Mouse (Mus musculus) limb, embryonic 12.5 days (tissue): Measurements from ENCODE around the gene Lexm. TPM values are rescaled to one million over a fixed set of nuclear protein-coding genes. Genes with fewer than 3 reads are reported as not detected.

ENCODE experiments used
- ATAC-seq: fragments of 200-750 bp; cut with Nextera tagmentation; 2 replicates; pipeline ENCODE4 v1.8.0; 2017; ENCODE audit warnings: low read depth, moderate TSS enrichment; ENCODE audit not compliant: insufficient number of reproducible peaks, insufficient read depth, low FRiP score, low TSS enrichment
- H3K27ac ChIP-seq: fragments of 300-500 bp; sonication (generic); 2 replicates; pipeline ENCODE4 v1.5.1; 2016; ENCODE audit warnings: mild to moderate bottlenecking, moderate library complexity
- H3K27me3 ChIP-seq: fragments of 300-500 bp; sonication (generic); 2 replicates; pipeline ENCODE4 v1.6.1; 2016; ENCODE audit warnings: mild to moderate bottlenecking, moderate library complexity
- H3K36me3 ChIP-seq: fragments of 300-500 bp; sonication (generic); 2 replicates; pipeline ENCODE4 v1.6.1; 2016; ENCODE audit warnings: mild to moderate bottlenecking, moderate library complexity
- H3K4me1 ChIP-seq: fragments of 300-500 bp; sonication (generic); replicated peaks from 2 replicates; pipeline ENCODE4 v1.6.1; 2016
- H3K4me2 ChIP-seq: fragments of 300-500 bp; sonication (generic); 2 replicates; pipeline ENCODE4 v1.6.1; 2016; ENCODE audit warnings: mild to moderate bottlenecking, moderate library complexity
- H3K4me3 ChIP-seq: fragments of 300-500 bp; sonication (generic); replicated peaks from 2 replicates; pipeline ENCODE4 v1.5.1; 2016; ENCODE audit warnings: mild to moderate bottlenecking
- H3K9ac ChIP-seq: fragments of 300-500 bp; sonication (generic); replicated peaks from 2 replicates; pipeline ENCODE4 v1.6.1; 2016; ENCODE audit warnings: mild to moderate bottlenecking, moderate library complexity
- H3K9me3 ChIP-seq: fragments of 300-500 bp; sonication (generic); 2 replicates; pipeline ENCODE4 v1.6.1; 2016; ENCODE audit warnings: mild to moderate bottlenecking, moderate library complexity
- WGBS: fragments of 180-500 bp; shearing (Covaris S2); methylation state at CpG from one replicate; pipeline ENCODE4 v1.1.7; 2016; 5-methylcytosine and 5-hydroxymethylcytosine counted together
- polyA plus RNA-seq: library from polyadenylated mRNA; unstranded; fragments of >200 nt; fragmentation: Nextera tagmentation; extraction: Ambion mirVana; gene quantifications from 2 replicates; pipeline ENCODE4 v1.2.1, GENCODE M21; 2016

Lexm gene
- polyA plus RNA-seq, 1 experiment from 2014 or later: 0.24 TPM

DNA sequence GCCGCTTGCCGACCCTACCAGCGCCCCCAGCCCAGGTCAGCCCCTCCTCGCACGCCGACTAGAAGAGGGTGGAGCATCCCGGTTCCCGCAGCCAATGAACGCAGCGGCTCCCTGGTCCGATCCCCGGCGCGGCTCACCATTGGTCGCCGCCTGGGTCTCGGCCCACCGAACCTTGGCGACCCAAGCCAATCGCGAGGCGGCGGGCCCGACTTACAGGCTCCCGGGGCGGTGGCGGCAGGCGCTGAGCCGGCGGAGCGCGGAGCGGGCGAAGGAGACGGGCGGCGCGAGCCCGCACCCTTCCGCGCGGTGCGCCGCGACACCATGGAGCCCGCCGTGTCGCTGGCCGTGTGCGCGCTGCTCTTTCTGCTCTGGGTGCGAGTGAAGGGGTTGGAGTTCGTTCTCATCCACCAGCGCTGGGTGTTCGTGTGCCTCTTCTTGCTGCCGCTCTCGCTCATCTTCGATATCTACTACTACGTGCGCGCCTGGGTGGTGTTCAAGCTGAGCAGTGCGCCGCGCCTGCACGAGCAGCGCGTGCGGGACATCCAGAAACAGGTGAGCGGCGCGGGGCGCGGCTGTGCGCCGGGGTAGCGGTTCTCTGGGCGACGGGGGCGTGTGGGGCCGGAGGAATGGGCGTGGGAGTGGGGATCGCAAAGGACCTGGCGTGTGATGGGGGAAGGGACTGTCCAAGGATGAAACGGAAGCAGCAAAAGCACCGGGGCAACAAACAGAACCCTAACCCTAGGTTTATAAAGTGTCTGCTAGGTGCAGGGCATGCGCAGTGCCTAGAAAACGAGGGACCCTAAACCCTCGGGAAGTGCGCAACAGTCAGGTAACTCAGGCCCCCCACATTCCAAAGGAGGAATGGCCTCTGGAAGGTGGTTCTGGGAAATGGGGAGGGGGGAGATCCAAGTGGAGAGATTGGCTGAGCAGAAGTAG, 55.9 kb downstream of the Lexm start, which contains the start of gene Dhcr24:
Gene Dhcr24 (plus strand): TSS at position 193 of the 936 bp plus-strand sequence.
- no peaks in the 10 kb centered on the region for H3K9me3 ChIP-seq
- peaks cover 29% of the 10 kb centered on the region for H3K36me3 ChIP-seq
- peak within 1 kb of the TSS; percentile 90 for H3K27ac ChIP-seq
- no peaks in the 10 kb centered on the region for H3K27me3 ChIP-seq
- under 1% methylated on average over 77 of the region's 89 CpGs for WGBS
- peaks cover 32% of the 10 kb centered on the region for H3K4me1 ChIP-seq
- peak within 1 kb of the TSS; percentile 73 for H3K9ac ChIP-seq
- peak within 1 kb of the TSS; percentile 91 for H3K4me2 ChIP-seq
- H3K4me3 ChIP-seq: peak within 1 kb of the TSS; percentile 93
- ATAC-seq: peak; percentile 96

DNA sequence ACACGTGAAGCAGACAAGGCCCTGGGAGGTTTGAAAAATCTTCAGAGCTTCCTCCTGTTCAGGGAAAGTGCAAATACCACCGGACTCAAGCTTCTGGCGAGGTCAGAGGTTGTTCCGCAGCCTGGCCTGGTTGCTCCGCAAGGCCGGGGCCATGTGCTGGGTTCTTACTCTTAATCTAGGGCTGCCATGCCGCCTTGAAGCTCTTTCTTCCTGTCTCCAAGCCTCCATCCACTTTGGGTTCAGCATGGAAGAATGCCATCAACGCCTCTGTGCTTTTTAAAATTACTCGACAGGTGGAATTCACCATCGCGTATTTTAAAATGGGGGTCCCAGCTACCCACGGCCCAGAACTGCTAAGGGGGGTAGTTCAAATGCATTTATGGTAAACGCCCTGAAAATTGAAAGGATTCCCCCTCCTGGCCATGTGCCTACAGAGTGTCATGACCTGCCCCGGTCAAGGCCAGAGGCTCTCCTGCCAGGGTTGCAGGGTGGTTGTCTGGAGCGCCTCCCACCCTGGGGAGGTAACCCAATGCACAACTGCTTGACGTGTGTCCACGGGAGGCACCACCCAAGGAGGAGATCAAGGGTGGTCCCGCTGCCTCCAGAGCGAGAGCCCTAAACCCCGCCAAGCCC, 56.7 kb downstream of the Lexm start:
- peaks cover 22% of the 10 kb centered on the region for H3K36me3 ChIP-seq
- 1% methylated on average over 20 of the region's 20 CpGs for WGBS
- peak overlapping the region; percentile 93 for H3K4me3 ChIP-seq
- H3K27me3 ChIP-seq: no peaks in the 10 kb centered on the region
- peaks cover 32% of the 10 kb centered on the region for H3K4me1 ChIP-seq
- H3K9ac ChIP-seq: 0 out of 2 replicates have a peak overlapping the region, but pooled peaks have one; percentile 45
- peak overlapping the region; percentile 91 for H3K4me2 ChIP-seq
- H3K27ac ChIP-seq: 0 out of 2 replicates have a peak overlapping the region, but pooled peaks have one; percentile 64
- H3K9me3 ChIP-seq: no peaks in the 10 kb centered on the region
- ATAC-seq: peak; percentile 63; the same call in 1 of the 2 replicates

DNA sequence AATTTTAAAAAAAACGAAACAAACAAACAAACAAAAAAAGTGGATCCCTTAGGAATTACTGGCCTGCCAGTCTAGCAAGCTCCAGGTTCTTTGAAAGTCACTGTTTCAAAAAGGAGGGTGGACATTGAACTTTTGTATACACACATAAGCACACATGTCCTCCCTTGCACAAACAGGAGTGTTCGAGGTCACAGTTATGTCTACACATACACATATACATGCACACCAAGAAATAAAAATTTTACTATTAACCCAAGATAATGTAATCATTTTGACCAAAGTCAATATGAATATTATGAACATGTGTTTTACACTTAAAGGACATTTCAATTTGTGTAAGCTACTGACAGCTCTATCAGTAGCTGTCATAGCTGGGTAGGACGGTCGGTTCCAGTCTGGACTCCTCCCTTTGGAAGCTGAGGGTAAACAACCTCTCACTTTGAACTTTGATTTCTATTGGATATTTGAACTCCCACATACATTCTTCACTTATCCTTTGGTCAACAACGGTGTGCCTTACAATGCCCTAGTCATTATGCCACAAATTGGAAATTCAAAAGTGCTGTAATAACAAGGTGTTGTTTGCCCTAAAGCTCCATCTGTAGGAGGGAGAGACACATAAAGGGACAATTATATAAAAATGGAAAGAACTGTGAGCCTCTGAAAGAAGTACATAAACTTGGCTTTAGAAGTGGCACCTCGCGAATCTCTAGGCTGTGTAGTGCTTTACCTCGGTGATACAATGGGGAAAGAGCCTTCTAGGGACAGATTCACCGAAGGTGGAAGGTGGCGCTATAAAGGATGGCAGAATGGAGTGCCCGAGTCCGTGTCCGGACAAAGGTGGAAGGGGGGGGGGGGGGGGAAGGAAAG, 57.5 kb downstream of the Lexm start:
- peaks cover 32% of the 10 kb centered on the region for H3K4me1 ChIP-seq
- H3K27ac ChIP-seq: no peak overlapping the region
- peaks cover 14% of the 10 kb centered on the region for H3K36me3 ChIP-seq
- ATAC-seq: no peak
- no peaks in the 10 kb centered on the region for H3K27me3 ChIP-seq
- H3K9ac ChIP-seq: no peak overlapping the region
- H3K9me3 ChIP-seq: no peaks in the 10 kb centered on the region
- peak overlapping the region; percentile 93 for H3K4me3 ChIP-seq
- WGBS: 31% methylated on average over 13 of the region's 13 CpGs
- peak overlapping the region; percentile 91 for H3K4me2 ChIP-seq

DNA sequence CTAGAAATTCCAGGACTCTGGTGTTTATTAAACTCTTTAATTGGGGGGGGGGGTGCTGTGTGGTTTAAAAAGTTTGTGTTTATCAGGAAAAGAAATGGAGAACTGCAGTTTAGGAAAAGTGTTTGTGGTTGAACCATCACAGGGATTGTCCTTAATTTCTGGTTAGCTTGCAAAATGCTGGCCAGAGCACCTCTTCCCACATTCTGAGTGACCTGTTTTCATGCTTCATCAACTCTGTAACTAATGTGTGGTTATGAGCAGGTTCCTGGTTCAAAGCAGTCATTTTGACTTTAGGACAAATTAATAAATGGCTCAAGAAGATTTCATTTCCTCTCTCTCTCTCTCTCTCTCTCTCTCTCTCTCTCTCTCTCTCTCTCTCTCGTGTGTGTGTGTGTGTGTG, 59.1 kb downstream of the Lexm start:
- Histone ChIP-seq H3K27ac (no peak overlapping the region), H3K9ac (no peak overlapping the region), H3K4me3 (no peak overlapping the region), H3K4me1 (peaks cover 21% of the 10 kb centered on the region), H3K4me2 (no peak overlapping the region), H3K27me3 (no peaks in the 10 kb centered on the region), H3K9me3 (no peaks in the 10 kb centered on the region; the same call in 1 of the 2 replicates), H3K36me3 (no peaks in the 10 kb centered on the region)
- no CpG with 5 or more reads among the region's 1 CpGs for WGBS
- no peak for ATAC-seq

DNA sequence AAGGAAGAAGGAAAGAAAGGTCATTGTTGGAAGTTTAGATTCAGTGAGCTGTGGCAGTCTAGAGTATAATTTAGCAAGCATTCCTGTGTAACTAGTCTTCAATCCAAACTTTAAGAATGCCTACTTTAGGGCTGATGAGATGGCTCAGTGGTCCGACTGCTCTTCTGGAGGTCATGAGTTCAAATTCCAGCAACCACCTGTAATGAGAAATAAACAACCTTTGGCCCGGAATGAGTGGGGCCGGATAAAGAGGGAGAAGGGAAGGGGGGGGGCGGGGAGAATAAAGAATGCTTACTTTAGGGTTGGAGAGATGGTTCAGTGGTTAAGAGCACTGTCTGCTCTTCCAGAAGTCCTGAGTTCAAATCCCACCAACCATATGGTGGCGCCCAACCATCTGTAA, 59.8 kb downstream of the Lexm start:
- no peak overlapping the region for H3K27ac ChIP-seq
- H3K4me3 ChIP-seq: no peak overlapping the region
- H3K36me3 ChIP-seq: no peaks in the 10 kb centered on the region
- no peaks in the 10 kb centered on the region for H3K27me3 ChIP-seq
- peaks cover 14% of the 10 kb centered on the region for H3K4me1 ChIP-seq
- H3K4me2 ChIP-seq: no peak overlapping the region
- H3K9me3 ChIP-seq: no peaks in the 10 kb centered on the region; the same call in 1 of the 2 replicates
- WGBS: 70% methylated on average over 5 of the region's 5 CpGs
- no peak for ATAC-seq
- no peak overlapping the region for H3K9ac ChIP-seq

DNA sequence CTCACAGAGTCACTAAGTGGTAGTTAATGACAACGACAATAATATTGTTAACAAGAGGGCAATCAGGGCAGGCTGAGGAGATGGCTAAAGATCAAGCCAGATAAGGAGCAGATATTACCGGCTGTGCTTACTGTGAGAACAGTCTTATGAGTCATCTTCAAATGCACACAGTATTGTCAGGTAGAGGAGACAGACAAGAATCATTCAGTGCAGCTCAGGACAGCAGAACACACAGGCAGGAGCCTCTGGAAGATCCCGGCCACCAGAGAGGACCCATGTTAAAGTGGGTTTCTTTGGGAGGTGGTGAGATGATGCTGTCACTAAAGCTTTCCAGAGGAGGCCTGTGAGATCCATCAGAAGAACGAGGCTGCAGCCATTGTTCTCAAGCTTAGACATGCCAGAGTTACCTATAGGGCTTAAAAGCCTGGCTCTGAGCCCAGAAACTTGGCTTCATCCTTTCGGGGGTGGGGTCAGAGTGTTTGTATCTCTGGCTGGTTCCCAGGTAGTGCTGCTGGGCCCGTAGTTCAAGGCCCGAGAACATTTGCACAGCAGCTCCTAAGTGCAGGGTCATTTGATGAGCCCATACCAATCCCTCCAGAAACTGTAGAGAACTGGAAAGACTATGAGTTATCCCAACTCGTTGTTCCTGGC, 66.4 kb downstream of the Lexm start:
- Histone ChIP-seq H3K27ac (no peak overlapping the region), H3K4me1 (no peaks in the 10 kb centered on the region), H3K36me3 (no peaks in the 10 kb centered on the region), H3K9ac (no peak overlapping the region), H3K4me3 (no peak overlapping the region), H3K27me3 (no peaks in the 10 kb centered on the region), H3K9me3 (no peaks in the 10 kb centered on the region; the same call in 1 of the 2 replicates), H3K4me2 (no peak overlapping the region)
- 62% methylated on average over 8 of the region's 8 CpGs for WGBS
- peak; percentile 52; the same call in 1 of the 2 replicates for ATAC-seq

DNA sequence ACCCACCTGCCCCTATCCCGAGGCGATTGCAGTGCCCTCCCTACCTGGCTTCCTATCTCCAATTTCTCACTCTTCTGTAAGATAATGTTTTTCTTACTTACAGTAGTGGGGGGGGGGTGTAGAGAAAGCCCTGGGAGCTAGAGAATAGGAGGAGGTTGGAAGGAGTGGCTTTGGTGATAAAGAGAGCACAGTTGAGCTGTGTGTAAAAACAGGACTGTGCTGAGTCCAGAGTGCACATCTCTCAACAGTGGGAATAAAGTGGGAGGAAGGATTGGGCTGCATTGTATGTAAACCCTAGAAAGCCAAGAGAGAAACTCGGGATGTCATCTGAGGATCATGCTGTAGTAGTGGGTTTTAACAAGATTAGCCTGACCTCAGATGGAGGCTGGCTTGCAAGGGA, 68.9 kb downstream of the Lexm start:
- Histone ChIP-seq H3K4me3 (no peak overlapping the region), H3K36me3 (no peaks in the 10 kb centered on the region), H3K4me2 (no peak overlapping the region), H3K9me3 (no peaks in the 10 kb centered on the region; the same call in 1 of the 2 replicates), H3K27ac (no peak overlapping the region), H3K4me1 (no peaks in the 10 kb centered on the region), H3K9ac (no peak overlapping the region), H3K27me3 (no peaks in the 10 kb centered on the region)
- 85% methylated on average over 3 of the region's 3 CpGs for WGBS
- no peak for ATAC-seq

DNA sequence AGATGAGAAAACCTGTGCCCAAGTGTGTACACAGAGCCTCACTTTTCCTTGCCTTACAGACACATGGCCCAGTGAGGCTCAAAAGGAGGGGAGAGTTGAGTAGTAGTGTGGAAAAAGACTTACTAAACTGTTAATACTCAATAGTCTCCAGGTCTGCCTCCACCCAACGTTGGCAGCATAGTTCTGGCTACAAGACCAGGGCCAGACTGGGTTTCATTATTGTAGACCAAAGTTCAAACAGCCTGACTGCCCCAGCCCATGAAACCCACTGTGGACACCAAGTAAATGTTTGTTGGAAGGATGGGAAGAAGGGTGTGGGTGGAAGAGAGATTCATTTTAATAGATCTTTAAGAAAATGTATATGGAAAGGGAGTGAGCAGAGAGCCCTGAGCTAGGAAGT, 70.1 kb downstream of the Lexm start:
- no peak for ATAC-seq
- Histone ChIP-seq H3K4me2 (no peak overlapping the region), H3K9me3 (no peaks in the 10 kb centered on the region; the same call in 1 of the 2 replicates), H3K27me3 (no peaks in the 10 kb centered on the region), H3K9ac (no peak overlapping the region), H3K36me3 (no peaks in the 10 kb centered on the region), H3K27ac (no peak overlapping the region), H3K4me1 (no peaks in the 10 kb centered on the region), H3K4me3 (no peak overlapping the region)
- WGBS: 79% methylated on average over 1 of the region's 1 CpGs

DNA sequence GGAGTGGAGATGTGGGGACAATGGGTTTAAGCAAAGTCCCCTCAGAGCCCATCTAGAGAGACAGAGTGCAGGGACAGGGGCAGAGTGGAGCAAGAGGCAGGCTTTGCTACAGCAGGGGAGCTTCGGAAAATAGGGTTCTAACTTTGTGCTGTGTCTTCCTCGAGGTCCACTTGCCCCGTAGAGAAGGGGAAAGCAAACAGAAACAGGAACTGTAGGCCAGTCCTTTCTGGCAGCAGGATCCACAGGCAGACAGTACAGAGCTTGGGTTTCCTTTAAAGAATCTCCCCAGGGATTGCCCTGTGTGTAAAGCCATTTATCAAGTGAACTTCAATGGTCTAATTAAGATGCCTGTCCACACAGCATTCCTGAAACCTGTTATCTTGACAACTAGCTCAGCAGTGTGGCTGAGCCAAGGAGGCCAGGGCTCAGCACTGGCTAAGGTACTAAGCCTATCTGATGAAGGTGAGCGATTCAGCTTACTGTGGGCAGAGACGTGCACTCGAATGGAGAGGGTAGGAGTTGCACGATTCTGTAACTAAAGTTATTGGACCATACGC, 71.1 kb downstream of the Lexm start:
- no peaks in the 10 kb centered on the region for H3K27me3 ChIP-seq
- H3K36me3 ChIP-seq: no peaks in the 10 kb centered on the region
- H3K27ac ChIP-seq: no peak overlapping the region
- ATAC-seq: no peak
- no peak overlapping the region for H3K9ac ChIP-seq
- no peak overlapping the region for H3K4me3 ChIP-seq
- H3K9me3 ChIP-seq: no peaks in the 10 kb centered on the region; the same call in 1 of the 2 replicates
- no peaks in the 10 kb centered on the region for H3K4me1 ChIP-seq
- WGBS: 53% methylated on average over 8 of the region's 8 CpGs
- H3K4me2 ChIP-seq: no peak overlapping the region

DNA sequence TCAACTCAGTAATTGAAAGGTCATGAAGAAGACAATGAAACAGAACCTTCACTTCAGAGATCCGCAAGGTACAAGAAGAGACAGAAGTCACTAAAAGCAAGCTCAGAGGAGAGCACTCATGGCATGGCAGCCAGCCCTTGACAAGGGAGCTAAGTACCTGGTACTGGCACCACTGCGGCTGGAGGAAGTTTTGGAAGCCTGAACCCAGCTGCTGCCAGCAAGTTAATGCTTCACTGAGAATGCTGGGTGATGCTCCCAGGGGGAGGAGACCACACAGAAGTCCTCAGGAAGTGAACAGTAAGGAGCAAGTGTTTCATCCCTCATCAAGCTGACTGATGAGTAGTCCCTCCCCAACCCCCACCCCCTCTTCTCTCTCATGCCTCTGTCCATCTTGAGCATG, 74.8 kb downstream of the Lexm start:
- H3K27me3 ChIP-seq: peaks cover 8% of the 10 kb centered on the region; the same call in 1 of the 2 replicates
- no peak overlapping the region for H3K27ac ChIP-seq
- no peak overlapping the region for H3K9ac ChIP-seq
- no peak for ATAC-seq
- WGBS: 89% methylated on average over 2 of the region's 2 CpGs
- no peaks in the 10 kb centered on the region for H3K9me3 ChIP-seq
- no peak overlapping the region for H3K4me2 ChIP-seq
- H3K36me3 ChIP-seq: no peaks in the 10 kb centered on the region
- no peaks in the 10 kb centered on the region for H3K4me1 ChIP-seq
- no peak overlapping the region for H3K4me3 ChIP-seq
